Mouse (Mus musculus): ENCODE data around the gene Gm1043.

Gm1043 gene

GRCm38 (mm10) chr5:37242360-37243168 is 157.4 kb downstream of the Gm1043 start:
- intact Hi-C loops (cut with DNase I) = no loop called here

GRCm38 (mm10) chr5:37243169-37243886 is 158.2 kb downstream of the Gm1043 start:
- intact Hi-C loops (cut with DNase I) = no loop called here

- intact Hi-C loops (cut with DNase I) = no loop called here
Observed at GRCm38 (mm10) chr5:37244161-37244560, 159.0 kb downstream of the Gm1043 start.

GRCm38 (mm10) chr5:37244666-37245242 is 159.6 kb downstream of the Gm1043 start:
- intact Hi-C loops (cut with DNase I) = no loop called here

GRCm38 (mm10) chr5:37245651-37246050 is 160.5 kb downstream of the Gm1043 start:
- intact Hi-C loops (cut with DNase I) = no loop called here

GRCm38 (mm10) chr5:37246138-37246910 is 161.2 kb downstream of the Gm1043 start:
- intact Hi-C loops (cut with DNase I) = no loop called here

GRCm38 (mm10) chr5:37247456-37247855 is 162.3 kb downstream of the Gm1043 start:
- intact Hi-C loops (cut with DNase I) = no loop called here

GRCm38 (mm10) chr5:37248870-37249269 is 163.7 kb downstream of the Gm1043 start:
- intact Hi-C loops (cut with DNase I) = no loop called here

- intact Hi-C loops (cut with DNase I) = no loop called here
Observed at GRCm38 (mm10) chr5:37251596-37251995, 166.4 kb downstream of the Gm1043 start.

- intact Hi-C loops (cut with DNase I) = no loop called here
Observed at GRCm38 (mm10) chr5:37252101-37252804, 167.1 kb downstream of the Gm1043 start.

GRCm38 (mm10) chr5:37254523-37254922 is 169.4 kb downstream of the Gm1043 start:
- intact Hi-C loops (cut with DNase I) = no loop called here

- intact Hi-C loops (cut with DNase I) = no loop called here
Observed at GRCm38 (mm10) chr5:37256823-37257222, 171.7 kb downstream of the Gm1043 start.

GRCm38 (mm10) chr5:37257243-37257642 is 172.1 kb downstream of the Gm1043 start:
- intact Hi-C loops (cut with DNase I) = no loop called here

- intact Hi-C loops (cut with DNase I) = no loop called here
Observed at GRCm38 (mm10) chr5:37261734-37262133, 176.6 kb downstream of the Gm1043 start.

GRCm38 (mm10) chr5:37263816-37264215 is 178.6 kb downstream of the Gm1043 start:
- intact Hi-C loops (cut with DNase I) = no loop called here

Data from adrenal gland (tissue).